Mouse (Mus musculus): ENCODE measurements at regions not wholly inside any gene's neighbourhood (a gene's known extent, or its start where the extent isn't known, plus 50 kb on each side); places are given as distances from the start of the nearest gene placed in this dataset.

- Histone ChIP-seq H3K9me3 (replicated peaks) (0 out of 2 replicates have a peak, but pooled peaks cover 5% of the 10 kb centered on the region), H3K36me3 (no peaks in the 10 kb centered on the region), H3K4me3 (no peak overlapping the region), H3K4me2 (no peak overlapping the region), H3K27ac (ENCODE audit: poor library complexity, severe bottlenecking) (no peak overlapping the region), H3K27me3 (replicated peaks) (no peaks in the 10 kb centered on the region), H3K9ac (no peak overlapping the region), H3K4me1 (replicated peaks) (no peaks in the 10 kb centered on the region)
- no peak for ATAC-seq (ENCODE audit: insufficient number of reproducible peaks, low FRiP score)
- WGBS: 81% methylated on average over 4 of the region's 4 CpGs
Observed at GRCm38 (mm10) chr1:64361959-64362638, 170.3 kb upstream of the Creb1 start.

GRCm38 (mm10) chr1:64343268-64343667, 189.2 kb upstream of the Creb1 start:
- Histone ChIP-seq H3K9me3 (replicated peaks) (no peaks in the 10 kb centered on the region), H3K4me2 (no peak overlapping the region), H3K36me3 (no peaks in the 10 kb centered on the region), H3K4me3 (no peak overlapping the region), H3K27me3 (replicated peaks) (no peaks in the 10 kb centered on the region), H3K27ac (ENCODE audit: poor library complexity, severe bottlenecking) (no peak overlapping the region), H3K4me1 (replicated peaks) (no peaks in the 10 kb centered on the region), H3K9ac (no peak overlapping the region)
- ATAC-seq (ENCODE audit: insufficient number of reproducible peaks, low FRiP score): no peak
- WGBS: 76% methylated on average over 3 of the region's 3 CpGs

GRCm38 (mm10) chr1:64341596-64341995, 190.8 kb upstream of the Creb1 start:
- H3K27me3 ChIP-seq (replicated peaks): no peaks in the 10 kb centered on the region
- H3K9me3 ChIP-seq (replicated peaks): no peaks in the 10 kb centered on the region
- H3K9ac ChIP-seq: no peak overlapping the region
- WGBS: 83% methylated on average over 6 of the region's 6 CpGs
- no peak overlapping the region for H3K27ac ChIP-seq (ENCODE audit: poor library complexity, severe bottlenecking)
- no peaks in the 10 kb centered on the region for H3K36me3 ChIP-seq
- no peak overlapping the region for H3K4me3 ChIP-seq
- no peaks in the 10 kb centered on the region for H3K4me1 ChIP-seq (replicated peaks)
- no peak for ATAC-seq (ENCODE audit: insufficient number of reproducible peaks, low FRiP score)
- H3K4me2 ChIP-seq: no peak overlapping the region

GRCm38 (mm10) chr1:64338575-64338961, 193.9 kb upstream of the Creb1 start:
- 51% methylated on average over 9 of the region's 9 CpGs for WGBS
- Histone ChIP-seq H3K4me3 (no peak overlapping the region), H3K9me3 (replicated peaks) (no peaks in the 10 kb centered on the region), H3K4me2 (no peak overlapping the region), H3K27ac (ENCODE audit: poor library complexity, severe bottlenecking) (no peak overlapping the region), H3K4me1 (replicated peaks) (no peaks in the 10 kb centered on the region), H3K9ac (no peak overlapping the region), H3K27me3 (replicated peaks) (no peaks in the 10 kb centered on the region), H3K36me3 (no peaks in the 10 kb centered on the region)
- no peak for ATAC-seq (ENCODE audit: insufficient number of reproducible peaks, low FRiP score)

GRCm38 (mm10) chr1:64337619-64338574, 194.5 kb upstream of the Creb1 start:
- H3K36me3 ChIP-seq: no peaks in the 10 kb centered on the region
- ATAC-seq (ENCODE audit: insufficient number of reproducible peaks, low FRiP score): no peak
- no peak overlapping the region for H3K4me2 ChIP-seq
- H3K4me3 ChIP-seq: no peak overlapping the region
- no peaks in the 10 kb centered on the region for H3K4me1 ChIP-seq (replicated peaks)
- no peak overlapping the region for H3K9ac ChIP-seq
- no peaks in the 10 kb centered on the region for H3K27me3 ChIP-seq (replicated peaks)
- H3K9me3 ChIP-seq (replicated peaks): no peaks in the 10 kb centered on the region
- 69% methylated on average over 25 of the region's 25 CpGs for WGBS
- H3K27ac ChIP-seq (ENCODE audit: poor library complexity, severe bottlenecking): no peak overlapping the region

GRCm38 (mm10) chr1:64331566-64331965, 200.9 kb upstream of the Creb1 start:
- Histone ChIP-seq H3K27ac (ENCODE audit: poor library complexity, severe bottlenecking) (no peak overlapping the region), H3K27me3 (replicated peaks) (no peaks in the 10 kb centered on the region), H3K4me1 (replicated peaks) (no peaks in the 10 kb centered on the region), H3K36me3 (no peaks in the 10 kb centered on the region), H3K9me3 (replicated peaks) (peaks cover 5% of the 10 kb centered on the region; the same call in 1 of the 2 replicates), H3K9ac (no peak overlapping the region), H3K4me2 (no peak overlapping the region), H3K4me3 (no peak overlapping the region)
- ATAC-seq (ENCODE audit: insufficient number of reproducible peaks, low FRiP score): no peak
- WGBS: 72% methylated on average over 2 of the region's 2 CpGs

GRCm38 (mm10) chr1:64330721-64331120, 201.7 kb upstream of the Creb1 start:
- H3K36me3 ChIP-seq: no peaks in the 10 kb centered on the region
- no peak for ATAC-seq (ENCODE audit: insufficient number of reproducible peaks, low FRiP score)
- no peak overlapping the region for H3K27ac ChIP-seq (ENCODE audit: poor library complexity, severe bottlenecking)
- H3K4me2 ChIP-seq: no peak overlapping the region
- H3K9me3 ChIP-seq (replicated peaks): peaks cover 5% of the 10 kb centered on the region; the same call in 1 of the 2 replicates
- H3K4me3 ChIP-seq: no peak overlapping the region
- no peaks in the 10 kb centered on the region for H3K4me1 ChIP-seq (replicated peaks)
- 53% methylated on average over 2 of the region's 2 CpGs for WGBS
- no peaks in the 10 kb centered on the region for H3K27me3 ChIP-seq (replicated peaks)
- H3K9ac ChIP-seq: no peak overlapping the region

- H3K27ac ChIP-seq (ENCODE audit: poor library complexity, severe bottlenecking): no peak overlapping the region
- ATAC-seq (ENCODE audit: insufficient number of reproducible peaks, low FRiP score): no peak
- H3K9me3 ChIP-seq (replicated peaks): no peaks in the 10 kb centered on the region; the same call in 1 of the 2 replicates
- no peak overlapping the region for H3K4me2 ChIP-seq
- no peaks in the 10 kb centered on the region for H3K27me3 ChIP-seq (replicated peaks)
- H3K9ac ChIP-seq: no peak overlapping the region
- WGBS: 81% methylated on average over 4 of the region's 4 CpGs
- no peaks in the 10 kb centered on the region for H3K36me3 ChIP-seq
- peaks cover 6% of the 10 kb centered on the region for H3K4me1 ChIP-seq (replicated peaks)
- no peak overlapping the region for H3K4me3 ChIP-seq
Observed at GRCm38 (mm10) chr1:64322197-64322596, 200.1 kb upstream of the Klf7 start.

GRCm38 (mm10) chr1:64319155-64319582, 197.1 kb upstream of the Klf7 start:
- no peaks in the 10 kb centered on the region for H3K27me3 ChIP-seq (replicated peaks)
- H3K4me3 ChIP-seq: no peak overlapping the region
- no peaks in the 10 kb centered on the region for H3K9me3 ChIP-seq (replicated peaks)
- H3K27ac ChIP-seq (ENCODE audit: poor library complexity, severe bottlenecking): no peak overlapping the region
- no peak overlapping the region for H3K9ac ChIP-seq
- 65% methylated on average over 3 of the region's 3 CpGs for WGBS
- no peak for ATAC-seq (ENCODE audit: insufficient number of reproducible peaks, low FRiP score)
- H3K4me2 ChIP-seq: no peak overlapping the region
- no peaks in the 10 kb centered on the region for H3K36me3 ChIP-seq
- peaks cover 11% of the 10 kb centered on the region for H3K4me1 ChIP-seq (replicated peaks)

GRCm38 (mm10) chr1:64318440-64319154, 196.5 kb upstream of the Klf7 start:
- no peak for ATAC-seq (ENCODE audit: insufficient number of reproducible peaks, low FRiP score)
- H3K4me1 ChIP-seq (replicated peaks): peaks cover 11% of the 10 kb centered on the region

More at GRCm38 (mm10) chr1:64318440-64319154, 196.5 kb upstream of the Klf7 start:
- H3K9me3 ChIP-seq (replicated peaks): no peaks in the 10 kb centered on the region
- no peaks in the 10 kb centered on the region for H3K27me3 ChIP-seq (replicated peaks)
- no peaks in the 10 kb centered on the region for H3K36me3 ChIP-seq
- no peak overlapping the region for H3K27ac ChIP-seq (ENCODE audit: poor library complexity, severe bottlenecking)
- no peak overlapping the region for H3K4me3 ChIP-seq
- H3K4me2 ChIP-seq: no peak overlapping the region
- no peak overlapping the region for H3K9ac ChIP-seq
- 73% methylated on average over 8 of the region's 8 CpGs for WGBS

Measured in heart, embryonic 12.5 days (tissue).